Mouse (Mus musculus) spleen, postnatal 14 days (tissue): ENCODE results near the gene Spred3.
"Not testable (repeated sequence)": the region's sequence is repeated elsewhere in the genome, so short reads cannot be mapped to it uniquely, and the experiment has no call there.

Source experiments
- DNase-seq, 2 experiments: peaks; one replicate each; pipeline ENCODE4 v3.0.0; 2021 to 2022; ENCODE audit warnings: low spot score in 2 of 2

Gene Spred3

GRCm38 (mm10) chr7:29169231-29170065, 763 bp downstream of the Spred3 start:
- DNase-seq: no peak

- DNase-seq: no peak
Measured at GRCm38 (mm10) chr7:29168791-29169230, 1.4 kb downstream of the Spred3 start.

DNA sequence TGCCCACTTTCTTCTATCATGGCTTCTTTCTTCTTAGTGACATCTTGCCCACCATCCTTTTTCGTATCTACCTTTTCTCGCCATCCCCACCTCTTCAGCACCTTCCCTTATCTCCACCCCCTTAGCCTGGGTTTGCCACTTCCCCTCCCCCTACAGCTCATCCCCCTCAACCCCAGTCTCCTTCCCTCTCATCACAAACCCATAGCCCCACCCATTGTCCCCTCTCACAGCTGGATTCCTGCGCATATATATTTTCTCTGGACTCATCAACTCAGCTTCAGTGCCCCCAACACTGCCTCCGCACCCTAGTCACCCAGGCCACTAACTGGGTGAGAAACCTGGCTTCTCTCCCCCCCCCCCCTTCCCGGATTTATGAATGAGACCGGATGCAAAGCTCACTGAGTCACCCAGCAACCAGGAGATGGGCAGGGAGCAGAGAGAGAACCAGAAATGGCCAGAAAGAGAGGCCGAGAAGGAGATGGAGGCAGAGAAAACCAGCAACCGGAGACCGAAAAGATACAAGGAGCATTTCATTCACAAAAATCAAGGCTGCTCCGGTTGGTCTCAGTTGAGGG, 2.0 kb downstream of the Spred3 start:
- no peak for DNase-seq

- DNase-seq: no peak
Measured at GRCm38 (mm10) chr7:29167656-29168055, 2.6 kb downstream of the Spred3 start.

DNA sequence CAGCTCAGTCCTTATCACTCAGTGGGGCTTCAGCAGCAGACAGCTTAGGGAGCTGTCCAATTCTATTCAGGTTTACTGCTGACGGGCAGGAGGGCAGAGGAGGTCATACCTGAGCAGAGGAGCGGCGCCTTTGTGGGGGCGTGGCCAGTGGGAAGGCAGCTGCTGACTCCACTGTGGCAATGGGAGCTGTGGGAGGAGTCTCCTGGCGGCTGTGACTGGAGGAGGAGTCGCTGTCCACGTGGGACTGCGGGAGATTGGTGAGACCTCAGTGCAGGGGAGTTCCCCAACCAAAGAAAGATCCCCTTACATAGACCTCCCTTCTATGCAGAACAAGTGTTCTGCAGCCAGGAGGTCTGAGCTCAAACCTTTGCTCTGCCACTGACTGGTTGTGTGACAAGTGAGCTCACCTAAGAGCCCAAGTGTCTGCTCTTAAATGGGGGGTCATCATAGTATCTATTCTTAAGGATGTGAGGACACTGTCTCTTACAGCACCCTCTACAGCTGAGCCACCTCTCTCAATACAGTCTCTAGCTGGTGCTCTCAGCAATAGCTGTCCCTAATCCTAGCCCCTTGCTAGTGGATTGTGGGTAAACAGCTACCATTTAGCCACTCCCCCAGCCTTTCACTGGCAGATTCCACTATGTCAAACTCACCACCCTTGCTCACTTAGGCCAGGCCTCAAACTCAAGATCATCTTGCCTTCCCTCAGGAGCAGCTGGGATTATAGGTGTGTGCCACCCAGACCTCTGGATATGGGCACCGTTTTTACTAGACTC, 7.3 kb downstream of the Spred3 start:
- DNase-seq: no peak

- no peak for DNase-seq
Measured at GRCm38 (mm10) chr7:29162294-29162693, 7.9 kb downstream of the Spred3 start.

GRCm38 (mm10) chr7:29158264-29158663, 11.9 kb downstream of the Spred3 start:
- no peak for DNase-seq

GRCm38 (mm10) chr7:29155838-29156782, 14.1 kb downstream of the Spred3 start, which contains the start of gene Fam98c:
Fam98c (minus strand) TSS chr7:29156234.
- DNase-seq: peak; percentile 38 to 50

GRCm38 (mm10) chr7:29155196-29155837, 14.9 kb downstream of the Spred3 start:
- DNase-seq: peak; percentile 76 to 82

GRCm38 (mm10) chr7:29154018-29154720, 16.0 kb downstream of the Spred3 start:
- no peak for DNase-seq

DNA sequence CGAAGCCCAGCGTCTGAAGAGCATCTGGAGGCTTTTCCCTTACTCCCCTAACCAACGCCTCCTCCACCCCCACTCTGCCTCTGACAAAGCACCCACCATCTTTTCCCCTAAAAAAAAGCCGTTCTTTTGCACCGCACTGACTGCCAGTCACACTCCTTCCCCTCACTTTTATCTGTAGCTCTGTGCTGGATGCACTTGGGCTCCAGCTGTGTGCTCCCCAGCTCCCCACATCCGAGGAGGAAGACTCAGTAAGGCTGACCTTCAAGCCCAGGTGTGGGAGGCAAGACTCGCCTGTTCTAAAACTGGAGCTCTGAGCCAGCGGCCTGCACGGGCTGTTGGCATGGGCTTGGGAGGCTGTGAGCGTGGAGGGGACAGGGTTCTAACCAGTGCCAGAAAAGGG, 18.7 kb downstream of the Spred3 start:
- no peak for DNase-seq

GRCm38 (mm10) chr7:29148771-29149170, 21.4 kb downstream of the Spred3 start:
- DNase-seq: no peak

DNA sequence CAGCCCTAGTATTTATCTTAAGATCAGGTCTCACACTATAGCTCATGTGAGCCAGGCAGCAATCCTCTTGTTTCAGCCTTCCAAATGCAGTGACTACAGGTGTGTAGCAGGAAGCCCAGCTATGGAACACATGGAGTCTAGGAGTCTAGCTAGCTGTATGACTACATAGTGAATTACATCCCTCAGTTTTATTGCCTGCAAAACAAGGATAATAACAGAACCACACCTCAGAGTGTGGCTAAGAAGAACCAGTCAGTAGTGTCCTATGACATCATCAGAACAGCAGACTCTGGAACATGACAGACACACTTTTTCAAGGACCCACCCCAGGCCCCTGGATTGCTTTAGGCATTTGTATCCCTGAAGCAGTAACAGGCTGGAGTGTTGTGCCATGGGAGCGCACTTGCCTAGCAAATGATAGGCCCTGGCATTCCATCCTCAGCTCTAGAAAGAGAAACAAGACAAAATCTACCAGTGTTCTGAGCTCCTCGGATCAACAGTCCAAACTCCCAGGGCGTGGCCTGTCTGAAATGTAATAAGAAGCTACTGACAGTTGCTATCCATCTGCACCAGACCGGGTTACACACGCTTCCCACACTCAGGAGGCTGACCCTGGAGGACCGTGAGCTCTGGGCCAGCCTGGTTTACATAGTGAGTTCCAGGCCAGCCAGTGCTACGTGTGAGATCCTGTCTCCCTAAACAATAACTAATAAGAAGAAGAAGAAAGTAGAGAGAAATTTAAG, 23.4 kb downstream of the Spred3 start:
- DNase-seq: no peak

- DNase-seq: no peak
Measured at GRCm38 (mm10) chr7:29144006-29144405, 26.2 kb downstream of the Spred3 start.

- no peak for DNase-seq
Measured at GRCm38 (mm10) chr7:29141416-29141815, 28.8 kb downstream of the Spred3 start.

- not testable (repeated sequence) for DNase-seq
Measured at GRCm38 (mm10) chr7:29139237-29139636, 31.0 kb downstream of the Spred3 start.

DNA sequence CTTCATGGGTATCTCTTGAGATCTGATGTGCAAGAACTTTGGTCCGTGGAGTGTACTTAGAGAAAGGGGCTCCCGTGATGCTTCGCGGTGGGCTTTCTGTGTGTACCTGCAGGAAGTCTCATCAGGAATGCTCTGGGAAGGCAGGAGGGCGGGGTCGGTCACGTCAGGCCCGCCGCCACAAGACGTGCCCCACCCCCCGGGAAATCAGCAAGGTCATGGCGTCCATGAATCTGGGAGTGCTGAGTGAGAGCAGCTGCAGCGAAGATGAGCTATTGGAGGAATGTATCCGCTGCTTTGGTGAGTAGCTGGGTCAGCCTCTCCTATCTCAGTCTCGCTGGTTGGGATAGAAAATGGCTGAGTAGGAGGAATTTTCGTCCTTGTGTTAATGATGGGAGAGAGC, 32.8 kb downstream of the Spred3 start:
- no peak for DNase-seq

DNA sequence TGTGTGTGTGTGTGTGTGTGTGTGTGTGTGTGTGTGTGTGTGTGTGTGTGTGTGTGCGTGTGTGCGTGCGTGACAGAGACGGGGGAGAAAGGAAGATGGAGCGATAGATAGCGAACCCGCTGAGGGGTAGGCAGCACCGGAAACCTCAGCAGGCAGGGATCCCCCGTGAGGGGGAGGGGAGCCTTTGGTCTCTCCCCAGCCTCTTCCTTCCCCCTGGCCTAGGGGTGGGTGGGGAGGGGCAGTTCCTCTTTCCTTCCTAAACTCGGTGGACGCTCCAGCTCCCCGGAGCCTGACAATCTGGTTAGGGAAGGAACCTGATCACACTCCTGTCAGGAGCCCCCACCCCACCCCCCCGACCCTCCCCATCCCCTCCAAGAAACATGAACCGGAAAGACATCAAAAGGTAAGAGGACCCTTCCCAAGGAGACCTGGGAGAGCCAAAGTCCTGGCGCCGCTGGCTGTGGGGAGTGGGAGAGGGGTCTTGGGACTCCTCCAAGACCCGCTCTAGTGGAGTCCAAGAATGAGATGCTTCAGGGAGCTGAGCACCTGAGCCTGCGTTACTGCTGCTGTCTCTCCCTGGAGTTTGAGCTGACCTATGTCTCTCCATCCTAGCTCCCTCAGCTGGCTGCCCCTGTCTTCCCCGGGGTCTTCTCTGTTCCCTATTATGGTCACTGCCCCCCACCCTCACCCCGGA, 35.4 kb downstream of the Spred3 start, which contains the start of gene Rasgrp4:
Gene Rasgrp4, plus strand, starts transcription at position 159 of the 694 bp plus-strand sequence.
- DNase-seq: peak; percentile 29 to 38

GRCm38 (mm10) chr7:29134230-29134629, 36.0 kb downstream of the Spred3 start:
- DNase-seq: no peak
